Mouse (Mus musculus) midbrain, postnatal 0 days (tissue): ENCODE results near the gene Cd2bp2. TPM values are rescaled to one million over a fixed set of nuclear protein-coding genes. Genes with fewer than 3 reads are reported as not detected.

Experiments
- ATAC-seq: fragments of 200-750 bp; cut with Nextera tagmentation; 2 replicates; pipeline ENCODE4 v1.8.0; 2017; ENCODE audit warnings: moderate number of reproducible peaks, mild to moderate bottlenecking, moderate TSS enrichment, moderate library complexity; ENCODE audit not compliant: low FRiP score
- DNase-seq: peaks from one replicate; pipeline ENCODE4 v3.0.0-alpha.2; 2015; ENCODE audit warnings: low spot score
- H3K27ac ChIP-seq: fragments of 300-500 bp; sonication (generic); 2 replicates; pipeline ENCODE4 v1.5.1; 2014; ENCODE audit warnings: low read depth, mild to moderate bottlenecking, low read length, mixed read lengths
- H3K27me3 ChIP-seq: fragments of 300-500 bp; sonication (generic); 2 replicates; pipeline ENCODE4 v1.6.1; 2014; ENCODE audit warnings: low read length, control low read depth, mixed read lengths; ENCODE audit not compliant: insufficient read depth
- H3K36me3 ChIP-seq: fragments of 300-500 bp; sonication (generic); 2 replicates; pipeline ENCODE4 v1.6.1; 2014; ENCODE audit warnings: low read length, control low read depth, mixed read lengths; ENCODE audit not compliant: insufficient read depth
- H3K4me1 ChIP-seq: fragments of 300-500 bp; sonication (generic); 2 replicates; pipeline ENCODE4 v1.6.1; 2014; ENCODE audit warnings: mild to moderate bottlenecking, control low read depth, antibody characterized with exemption, low read length, mixed read lengths; ENCODE audit not compliant: insufficient read depth
- H3K4me2 ChIP-seq: fragments of 300-500 bp; sonication (generic); 2 replicates; pipeline ENCODE4 v1.6.1; 2014; ENCODE audit warnings: low read depth, mild to moderate bottlenecking, low read length, mixed read lengths; ENCODE audit not compliant: poor library complexity, severe bottlenecking
- H3K4me3 ChIP-seq: fragments of 300-500 bp; sonication (generic); 2 replicates; pipeline ENCODE4 v1.5.1; 2014; ENCODE audit warnings: low read depth, mild to moderate bottlenecking, low read length, moderate library complexity
- H3K9ac ChIP-seq: fragments of 300-500 bp; sonication (generic); replicated peaks from 2 replicates; pipeline ENCODE4 v1.6.1; 2014; ENCODE audit warnings: mild to moderate bottlenecking, low read length, moderate library complexity, mixed read lengths; ENCODE audit not compliant: poor library complexity, severe bottlenecking
- H3K9me3 ChIP-seq: fragments of 300-500 bp; sonication (generic); 2 replicates; pipeline ENCODE4 v1.6.1; 2016; ENCODE audit warnings: low read length, control low read depth
- CTCF ChIP-seq: IDR thresholded peaks from 2 replicates; pipeline ENCODE4 v1.5.1; 2016; ENCODE audit warnings: antibody characterized with exemption, mild to moderate bottlenecking
- WGBS: fragments of 180-500 bp; shearing (Covaris S2); extraction: QIAGEN DNeasy Blood & Tissue Kit; methylation state at CpG from one replicate; pipeline ENCODE4 v1.1.7; 2014; 5-methylcytosine and 5-hydroxymethylcytosine counted together
- polyA plus RNA-seq: library from polyadenylated mRNA; unstranded; fragments of >200 nt; fragmentation: Nextera tagmentation; extraction: Ambion mirVana; gene quantifications from 2 replicates; pipeline ENCODE4 v1.2.1, GENCODE M21; 2015
- total RNA-seq: library from RNA; depleted of rRNA; stranded (reverse); fragments of >200 nt; gene quantifications from 2 replicates; pipeline ENCODE4 v1.2.3, GENCODE M21; 2014; rRNA removed

The Cd2bp2 gene
- total and polyA plus RNA-seq, 2 experiments from 2014 or later, result 64.8 to 85.7 TPM

DNA sequence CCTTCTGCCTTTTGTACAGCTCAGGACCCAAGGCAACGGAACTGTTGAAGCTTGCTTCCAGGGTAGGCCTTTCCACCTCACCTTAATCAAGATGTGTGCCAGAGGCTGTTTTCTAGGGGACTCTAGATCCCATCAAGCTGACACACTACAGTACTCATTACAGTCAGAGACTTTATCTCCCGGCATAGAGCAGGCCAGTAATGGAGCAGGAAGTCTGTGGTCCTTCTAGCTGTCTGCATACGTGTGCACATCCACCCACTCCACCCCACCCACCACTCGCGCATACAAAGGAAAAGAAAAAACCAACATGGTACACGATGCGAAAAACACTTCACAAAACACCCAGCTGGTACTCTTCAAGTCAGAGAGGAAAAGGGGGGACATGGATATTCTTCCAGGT, 51.4 kb downstream of the Cd2bp2 start:
- Histone ChIP-seq H3K36me3 (no peaks in the 10 kb centered on the region), H3K4me2 (no peak overlapping the region), H3K4me3 (no peak overlapping the region), H3K9me3 (no peaks in the 10 kb centered on the region), H3K9ac (no peak overlapping the region), H3K27me3 (no peaks in the 10 kb centered on the region), H3K4me1 (no peaks in the 10 kb centered on the region), H3K27ac (no peak overlapping the region)
- TF ChIP-seq CTCF, result no peak
- ATAC-seq, result no peak
- 91% methylated on average over 7 of the region's 7 CpGs for WGBS
- DNase-seq, result no peak

DNA sequence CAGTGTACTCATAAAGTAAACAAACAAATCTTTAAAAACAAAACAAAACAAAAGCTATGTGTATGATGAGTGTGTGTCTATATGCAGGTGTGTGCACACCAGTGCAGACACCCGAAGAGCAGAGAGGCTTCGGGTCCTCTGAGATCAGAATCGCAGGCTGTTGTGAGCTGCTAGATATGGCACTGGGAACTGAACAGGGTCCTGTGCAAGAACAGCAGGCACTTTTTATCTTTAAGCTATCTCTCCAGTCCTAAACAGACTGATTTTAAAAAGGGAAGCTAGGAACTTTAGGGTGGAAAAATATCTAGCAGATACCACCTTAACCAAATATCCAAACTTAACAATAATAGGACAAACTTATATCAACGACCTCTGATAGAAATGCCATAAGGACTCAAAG, 53.2 kb downstream of the Cd2bp2 start:
- no peak for TF ChIP-seq CTCF
- H3K4me3 ChIP-seq, result no peak overlapping the region
- no peak overlapping the region for H3K4me2 ChIP-seq
- no peaks in the 10 kb centered on the region for H3K4me1 ChIP-seq
- no peak for DNase-seq
- ATAC-seq, result no peak
- no peaks in the 10 kb centered on the region for H3K27me3 ChIP-seq
- no peak overlapping the region for H3K9ac ChIP-seq
- H3K9me3 ChIP-seq, result no peaks in the 10 kb centered on the region
- H3K36me3 ChIP-seq, result no peaks in the 10 kb centered on the region
- WGBS, result 87% methylated on average over 4 of the region's 4 CpGs
- H3K27ac ChIP-seq, result no peak overlapping the region

DNA sequence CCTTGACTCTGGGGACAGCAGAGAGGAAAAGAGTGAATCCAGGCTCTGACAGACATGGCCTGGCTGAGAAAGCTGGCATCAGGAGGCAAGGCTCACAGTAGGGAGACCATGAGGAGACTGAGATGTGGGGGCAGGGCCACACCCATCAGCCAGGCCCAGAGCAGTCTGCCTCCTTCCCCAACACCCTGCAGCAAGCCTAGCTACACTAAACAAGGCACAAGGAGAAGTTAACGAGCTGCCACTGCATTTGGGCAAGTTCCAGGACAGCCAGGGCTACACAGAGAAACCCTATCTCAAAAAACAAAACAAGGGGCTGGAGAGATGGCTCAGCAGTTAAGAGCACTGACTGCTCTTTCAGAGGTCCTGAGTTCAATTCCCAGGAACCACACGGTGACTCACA, 53.6 kb downstream of the Cd2bp2 start:
- Histone ChIP-seq H3K27me3 (no peaks in the 10 kb centered on the region), H3K36me3 (no peaks in the 10 kb centered on the region), H3K4me3 (no peak overlapping the region), H3K9ac (no peak overlapping the region), H3K4me2 (no peak overlapping the region), H3K27ac (no peak overlapping the region), H3K4me1 (no peaks in the 10 kb centered on the region), H3K9me3 (no peaks in the 10 kb centered on the region)
- ATAC-seq (no peak), DNase-seq (no peak)
- TF ChIP-seq CTCF, result no peak
- WGBS, result 60% methylated on average over 2 of the region's 2 CpGs

Other genes starting within 250 kb of the Cd2bp2 start
- gene Asphd1, start 246.5 kb downstream of the Cd2bp2 start, total RNA-seq, result 32.3 and 44.5 TPM in 2 replicates
- gene Asphd1, start 246.5 kb downstream of the Cd2bp2 start, polyA plus RNA-seq, result 16.2 and 17.6 TPM in 2 replicates
- gene Sez6l2, start 245.5 kb downstream of the Cd2bp2 start, total RNA-seq, result 235 and 283 TPM in 2 replicates
- 66.2 and 72.8 TPM in 2 replicates for gene Sez6l2, start 245.5 kb downstream of the Cd2bp2 start, polyA plus RNA-seq
- 193 and 244 TPM in 2 replicates for gene Cdipt, start 220.1 kb downstream of the Cd2bp2 start, total RNA-seq
- 142 and 157 TPM in 2 replicates for gene Cdipt, start 220.1 kb downstream of the Cd2bp2 start, polyA plus RNA-seq
- gene Cdiptos, start 220.0 kb downstream of the Cd2bp2 start, total RNA-seq, result not detected in 2 replicates
- 0.72 and 0.79 TPM in 2 replicates for gene Cdiptos, start 220.0 kb downstream of the Cd2bp2 start, polyA plus RNA-seq
- gene Mvp, start 181.4 kb downstream of the Cd2bp2 start, total RNA-seq, result 4.2 and 7.2 TPM in 2 replicates
- gene Mvp, start 181.4 kb downstream of the Cd2bp2 start, polyA plus RNA-seq, result 3.9 and 4.4 TPM in 2 replicates
- 2.4 TPM in 1 of 2 replicates, not detected in the other for gene Pagr1b, start 179.6 kb downstream of the Cd2bp2 start, total RNA-seq
- 0.66 TPM in 1 of 2 replicates, not detected in the other for gene Pagr1b, start 179.6 kb downstream of the Cd2bp2 start, polyA plus RNA-seq
- 5.3 TPM in 1 of 2 replicates, not detected in the other for gene Pagr1a, start 178.7 kb downstream of the Cd2bp2 start, total RNA-seq
- 33.1 and 41.1 TPM in 2 replicates for gene Pagr1a, start 178.7 kb downstream of the Cd2bp2 start, polyA plus RNA-seq
- 52.3 and 55.5 TPM in 2 replicates for gene Gm42742, start 175.0 kb downstream of the Cd2bp2 start, total RNA-seq
- gene Gm42742, start 175.0 kb downstream of the Cd2bp2 start, polyA plus RNA-seq, result 45.3 and 55.5 TPM in 2 replicates
- gene Prrt2, start 174.8 kb downstream of the Cd2bp2 start, total RNA-seq, result 102 and 155 TPM in 2 replicates
- gene Prrt2, start 174.8 kb downstream of the Cd2bp2 start, polyA plus RNA-seq, result 109 and 124 TPM in 2 replicates
- 223 and 245 TPM in 2 replicates for gene Maz, start 169.0 kb downstream of the Cd2bp2 start, total RNA-seq
- gene Maz, start 169.0 kb downstream of the Cd2bp2 start, polyA plus RNA-seq, result 68.3 and 68.6 TPM in 2 replicates
- 2.9 and 4.2 TPM in 2 replicates for gene Kif22, start 153.6 kb downstream of the Cd2bp2 start, total RNA-seq
- gene Kif22, start 153.6 kb downstream of the Cd2bp2 start, polyA plus RNA-seq, result 11.3 and 11.5 TPM in 2 replicates
- 0.49 TPM in 1 of 2 replicates, not detected in the other for gene Zg16, start 108.7 kb downstream of the Cd2bp2 start, total RNA-seq
- gene Zg16, start 108.7 kb downstream of the Cd2bp2 start, polyA plus RNA-seq, result not detected in 2 replicates
- gene AI467606, start 104.7 kb downstream of the Cd2bp2 start, total RNA-seq, result 2.3 and 5.9 TPM in 2 replicates
- 1.4 and 1.9 TPM in 2 replicates for gene AI467606, start 104.7 kb downstream of the Cd2bp2 start, polyA plus RNA-seq
- 1.9 TPM in 2 replicates for gene Qprt, start 73.8 kb downstream of the Cd2bp2 start, total RNA-seq
- gene Qprt, start 73.8 kb downstream of the Cd2bp2 start, polyA plus RNA-seq, result 1.7 and 1.8 TPM in 2 replicates
- 0.16 TPM in 1 of 2 replicates, not detected in the other for gene Spn, start 58.2 kb downstream of the Cd2bp2 start, total RNA-seq
- gene Spn, start 58.2 kb downstream of the Cd2bp2 start, polyA plus RNA-seq, result not detected in 2 replicates
- 70.2 and 72.3 TPM in 2 replicates for gene Tbc1d10b, start 12.4 kb upstream of the Cd2bp2 start, total RNA-seq
- 24.5 and 28.7 TPM in 2 replicates for gene Tbc1d10b, start 12.4 kb upstream of the Cd2bp2 start, polyA plus RNA-seq
- 0.90 and 1.4 TPM in 2 replicates for gene Mylpf, start 12.8 kb upstream of the Cd2bp2 start, total RNA-seq
- gene Mylpf, start 12.8 kb upstream of the Cd2bp2 start, polyA plus RNA-seq, result 1.5 and 2.2 TPM in 2 replicates
- 37.4 and 39.6 TPM in 2 replicates for gene Zfp553, start 37.0 kb upstream of the Cd2bp2 start, total RNA-seq
- 32.3 TPM in 2 replicates for gene Zfp553, start 37.0 kb upstream of the Cd2bp2 start, polyA plus RNA-seq
- 0.22 and 3.7 TPM in 2 replicates for gene Sept1, start 37.1 kb upstream of the Cd2bp2 start, total RNA-seq
- gene Sept1, start 37.1 kb upstream of the Cd2bp2 start, polyA plus RNA-seq, result 4.2 and 5.3 TPM in 2 replicates
- gene Zfp771, start 48.2 kb upstream of the Cd2bp2 start, total RNA-seq, result 76.8 and 94.5 TPM in 2 replicates
- 80.2 and 83.8 TPM in 2 replicates for gene Zfp771, start 48.2 kb upstream of the Cd2bp2 start, polyA plus RNA-seq
- gene Dctpp1, start 64.7 kb upstream of the Cd2bp2 start, total RNA-seq, result 75.0 and 92.2 TPM in 2 replicates
- 120 and 132 TPM in 2 replicates for gene Dctpp1, start 64.7 kb upstream of the Cd2bp2 start, polyA plus RNA-seq
- gene Sephs2, start 78.0 kb upstream of the Cd2bp2 start, total RNA-seq, result 70.0 and 79.3 TPM in 2 replicates
- gene Sephs2, start 78.0 kb upstream of the Cd2bp2 start, polyA plus RNA-seq, result 95.1 and 95.2 TPM in 2 replicates
- gene Itgal, start 100.2 kb upstream of the Cd2bp2 start, total RNA-seq, result 0.49 and 0.61 TPM in 2 replicates
- 0.22 TPM in 2 replicates for gene Itgal, start 100.2 kb upstream of the Cd2bp2 start, polyA plus RNA-seq
- gene Zfp768, start 149.5 kb upstream of the Cd2bp2 start, total RNA-seq, result 47.2 and 56.3 TPM in 2 replicates
- gene Zfp768, start 149.5 kb upstream of the Cd2bp2 start, polyA plus RNA-seq, result 12.7 and 14.9 TPM in 2 replicates
- gene Zfp747, start 180.0 kb upstream of the Cd2bp2 start, total RNA-seq, result 8.3 and 8.6 TPM in 2 replicates
- gene Zfp747, start 180.0 kb upstream of the Cd2bp2 start, polyA plus RNA-seq, result 4.0 and 5.8 TPM in 2 replicates
- 4.0 and 4.1 TPM in 2 replicates for gene 9130019O22Rik, start 191.1 kb upstream of the Cd2bp2 start, total RNA-seq
- 1.4 and 2.0 TPM in 2 replicates for gene 9130019O22Rik, start 191.1 kb upstream of the Cd2bp2 start, polyA plus RNA-seq
- 8.5 and 9.1 TPM in 2 replicates for gene E430018J23Rik, start 197.6 kb upstream of the Cd2bp2 start, total RNA-seq
- 1.4 and 1.9 TPM in 2 replicates for gene E430018J23Rik, start 197.6 kb upstream of the Cd2bp2 start, polyA plus RNA-seq
- 4.7 and 6.7 TPM in 2 replicates for gene Zfp764, start 210.8 kb upstream of the Cd2bp2 start, total RNA-seq
- 2.7 and 3.6 TPM in 2 replicates for gene Zfp764, start 210.8 kb upstream of the Cd2bp2 start, polyA plus RNA-seq
- 21.1 and 33.1 TPM in 2 replicates for gene Zfp688, start 226.0 kb upstream of the Cd2bp2 start, total RNA-seq
- 34.3 and 36.0 TPM in 2 replicates for gene Zfp688, start 226.0 kb upstream of the Cd2bp2 start, polyA plus RNA-seq